Mouse (Mus musculus) B cell, adult (primary cell): Measurements from ENCODE around the gene Akt2. TPM values are rescaled to one million over a fixed set of nuclear protein-coding genes. Genes with fewer than 3 reads are reported as not detected.

Source experiments
- total RNA-seq: library from RNA; stranded (reverse); gene quantifications from 4 replicates; pipeline ENCODE4 v1.2.4, GENCODE M21; 2023; ENCODE audit not compliant: inconsistent age

The Akt2 gene
- 99.7 to 109 TPM (median 105 TPM) in 4 replicates for total RNA-seq

GRCm38 (mm10) chr7:27591266-27592216 is at the start of gene Akt2:
Akt2 (plus strand) TSS chr7:27591552.

GRCm38 (mm10) chr7:27552931-27553513 is 38.3 kb upstream of the Akt2 start, which contains the start of the genes Pld3 and 2310022A10Rik:
Pld3 (minus strand) TSS chr7:27553218.
2310022A10Rik (plus strand) TSS chr7:27553233.

GRCm38 (mm10) chr7:27653681-27654437 is 62.5 kb downstream of the Akt2 start, which contains the start of gene Ttc9b:
Ttc9b (plus strand) TSS chr7:27653915.

GRCm38 (mm10) chr7:27674522-27675221 is 83.3 kb downstream of the Akt2 start, which contains the start of gene Map3k10:
Map3k10 (minus strand) TSS chr7:27674598.

GRCm38 (mm10) chr7:27688815-27689612 is 97.7 kb downstream of the Akt2 start, which contains the start of gene Zfp607b:
Zfp607b (plus strand) TSS chr7:27689340.

Other genes with a start within 250 kb of the Akt2 start
- gene Shkbp1, start 235.5 kb upstream of the Akt2 start, total RNA-seq, result 87.2 to 119 TPM (median 99.9 TPM) in 4 replicates
- gene Gm20479, start 234.1 kb upstream of the Akt2 start, total RNA-seq, result not detected in 4 replicates
- gene Sptbn4, start 143.9 kb upstream of the Akt2 start, total RNA-seq, result 0.16 to 0.55 TPM (median 0.27 TPM) in 3 of 4 replicates, not detected in the other
- 75.0 to 85.2 TPM (median 79.0 TPM) in 4 replicates for gene Blvrb, start 143.6 kb upstream of the Akt2 start, total RNA-seq
- 14.7 to 18.5 TPM (median 17.4 TPM) in 4 replicates for gene Sertad3, start 117.8 kb upstream of the Akt2 start, total RNA-seq
- gene Sertad1, start 104.6 kb upstream of the Akt2 start, total RNA-seq, result 31.6 to 37.1 TPM (median 34.2 TPM) in 4 replicates
- 0.19 to 0.54 TPM (median 0.30 TPM) in 4 replicates for gene Prx, start 92.2 kb upstream of the Akt2 start, total RNA-seq
- not detected in 4 replicates for gene Hipk4, start 68.3 kb upstream of the Akt2 start, total RNA-seq
- gene Pld3, start 38.3 kb upstream of the Akt2 start, total RNA-seq, result 68.5 to 87.0 TPM (median 74.4 TPM) in 4 replicates
- 20.9 to 32.4 TPM (median 26.2 TPM) in 4 replicates for gene 2310022A10Rik, start 38.3 kb upstream of the Akt2 start, total RNA-seq
- not detected in 4 replicates for gene Ttc9b, start 62.4 kb downstream of the Akt2 start, total RNA-seq
- 13.9 to 17.6 TPM (median 15.9 TPM) in 4 replicates for gene Map3k10, start 83.0 kb downstream of the Akt2 start, total RNA-seq
- 0.83 to 2.7 TPM (median 1.5 TPM) in 4 replicates for gene Zfp607b, start 97.8 kb downstream of the Akt2 start, total RNA-seq
- 12.9 to 15.2 TPM (median 14.2 TPM) in 4 replicates for gene Zfp60, start 139.8 kb downstream of the Akt2 start, total RNA-seq
- 7.8 to 10.6 TPM (median 8.2 TPM) in 4 replicates for gene Zfp626, start 215.6 kb downstream of the Akt2 start, total RNA-seq
- 4.5 to 6.6 TPM (median 5.2 TPM) in 4 replicates for gene Zfp59, start 247.1 kb downstream of the Akt2 start, total RNA-seq